Mouse (Mus musculus) bone marrow, adult 2 months (tissue): ENCODE measurements around the gene Tns3.

Source experiments
- CTCF ChIP-seq: fragments of 200-500 bp; IDR thresholded peaks from 2 replicates; pipeline ENCODE4 v1.5.1; 2011; ENCODE audit warnings: low read length, control low read depth; ENCODE audit not compliant: control insufficient read depth, insufficient read depth
- POLR2A ChIP-seq: fragments of 200-500 bp; IDR thresholded peaks from 2 replicates; pipeline ENCODE4 v1.6.1; 2011; ENCODE audit warnings: low read depth, mild to moderate bottlenecking, control low read depth, low read length, borderline replicate concordance; ENCODE audit not compliant: control insufficient read depth

DNA sequence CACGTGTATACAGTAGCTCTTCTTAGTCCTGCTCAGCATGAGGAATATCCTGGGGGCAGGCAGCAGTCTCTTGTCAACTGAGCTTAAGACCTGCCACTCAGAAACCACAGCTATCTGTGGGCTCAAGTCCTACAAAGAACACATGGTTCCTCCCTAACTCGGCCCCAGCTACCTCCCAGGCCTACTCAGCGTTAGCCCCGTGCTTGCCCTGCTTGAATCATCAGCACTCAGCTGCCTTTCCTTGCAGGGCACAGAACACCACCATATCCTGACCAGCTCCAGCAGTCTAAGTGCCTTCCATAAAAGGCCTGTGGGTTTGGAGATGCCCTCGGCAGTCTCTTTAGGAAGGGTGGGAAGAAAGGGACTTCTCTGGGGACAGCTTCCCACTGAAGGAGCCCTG, 116.7 kb downstream of the Tns3 start:
- TF ChIP-seq CTCF (no peak), POLR2A (no peak)
